Mouse (Mus musculus): ENCODE measurements at regions not wholly inside any gene's neighbourhood (a gene's known extent, or its start where the extent isn't known, plus 50 kb on each side); places are given as distances from the start of the nearest gene placed in this dataset.
A peak's percentile ranks its signal among the peaks of the same experiment; 100 is the strongest.

- ATAC-seq = no peak
- Histone ChIP-seq H3K4me1 (peaks cover 28% of the 10 kb centered on the region), H3K9me3 (replicated peaks) (no peaks in the 10 kb centered on the region), H3K36me3 (no peaks in the 10 kb centered on the region), H3K27me3 (replicated peaks) (no peaks in the 10 kb centered on the region), H3K4me3 (no peak overlapping the region), H3K27ac (no peak overlapping the region), H3K4me2 (no peak overlapping the region), H3K9ac (no peak overlapping the region)
- 81% methylated on average over 1 of the region's 1 CpGs for WGBS (ENCODE audit: insufficient replicate concordance)
These were observed 207.2 kb downstream of the Enc1 start for GRCm38 (mm10) chr13:97448123-97448522.

- no peaks in the 10 kb centered on the region for H3K9me3 ChIP-seq (replicated peaks)
- no peak overlapping the region for H3K4me2 ChIP-seq
- no peak overlapping the region for H3K27ac ChIP-seq
- H3K4me3 ChIP-seq = no peak overlapping the region
- H3K9ac ChIP-seq = no peak overlapping the region
- peaks cover 12% of the 10 kb centered on the region for H3K27me3 ChIP-seq (replicated peaks)
- no peak for ATAC-seq
- WGBS (ENCODE audit: insufficient replicate concordance) = 55% methylated on average over 14 of the region's 14 CpGs
- no peaks in the 10 kb centered on the region for H3K36me3 ChIP-seq
- peaks cover 31% of the 10 kb centered on the region for H3K4me1 ChIP-seq
These were observed 203.0 kb downstream of the Enc1 start for GRCm38 (mm10) chr13:97443731-97444428.

- 29% methylated on average over 1 of the region's 1 CpGs for WGBS (ENCODE audit: insufficient replicate concordance)
- Histone ChIP-seq H3K27me3 (replicated peaks) (peaks cover 22% of the 10 kb centered on the region), H3K4me2 (no peak overlapping the region; the same call in 1 of the 2 replicates), H3K9ac (no peak overlapping the region), H3K4me3 (no peak overlapping the region), H3K4me1 (peaks cover 38% of the 10 kb centered on the region), H3K27ac (0 out of 2 replicates have a peak overlapping the region, but pooled peaks have one; percentile 22), H3K9me3 (replicated peaks) (no peaks in the 10 kb centered on the region), H3K36me3 (no peaks in the 10 kb centered on the region)
- no peak for ATAC-seq
These were observed 201.9 kb downstream of the Enc1 start for GRCm38 (mm10) chr13:97442806-97443205.

GRCm38 (mm10) chr13:97442283-97442682 lies 201.4 kb downstream of the Enc1 start:
- H3K9me3 ChIP-seq (replicated peaks) = no peaks in the 10 kb centered on the region
- H3K27me3 ChIP-seq (replicated peaks) = peaks cover 28% of the 10 kb centered on the region
- 10% methylated on average over 10 of the region's 10 CpGs for WGBS (ENCODE audit: insufficient replicate concordance)
- H3K4me2 ChIP-seq = peak overlapping the region; percentile 15
- H3K9ac ChIP-seq = no peak overlapping the region
- H3K4me3 ChIP-seq = no peak overlapping the region
- 0 out of 2 replicates have a peak overlapping the region, but pooled peaks have one; percentile 22 for H3K27ac ChIP-seq
- H3K36me3 ChIP-seq = no peaks in the 10 kb centered on the region
- ATAC-seq = no peak
- H3K4me1 ChIP-seq = peaks cover 38% of the 10 kb centered on the region

GRCm38 (mm10) chr13:97441803-97442202 lies 200.9 kb downstream of the Enc1 start:
- Histone ChIP-seq H3K27me3 (replicated peaks) (peaks cover 32% of the 10 kb centered on the region), H3K4me2 (peak overlapping the region; percentile 15), H3K4me3 (no peak overlapping the region), H3K27ac (peak overlapping the region; percentile 7; the same call in 1 of the 2 replicates), H3K4me1 (peaks cover 42% of the 10 kb centered on the region), H3K9me3 (replicated peaks) (no peaks in the 10 kb centered on the region), H3K9ac (no peak overlapping the region), H3K36me3 (no peaks in the 10 kb centered on the region)
- no peak for ATAC-seq
- 25% methylated on average over 2 of the region's 2 CpGs for WGBS (ENCODE audit: insufficient replicate concordance)

GRCm38 (mm10) chr13:97439216-97439979 lies 198.5 kb downstream of the Enc1 start:
- H3K4me2 ChIP-seq = peak overlapping the region; percentile 45
- H3K4me3 ChIP-seq = no peak overlapping the region
- peaks cover 57% of the 10 kb centered on the region for H3K27me3 ChIP-seq (replicated peaks)
- peaks cover 66% of the 10 kb centered on the region for H3K4me1 ChIP-seq
- no peak overlapping the region for H3K27ac ChIP-seq
- ATAC-seq = no peak
- WGBS (ENCODE audit: insufficient replicate concordance) = 36% methylated on average over 16 of the region's 16 CpGs
- H3K9me3 ChIP-seq (replicated peaks) = no peaks in the 10 kb centered on the region
- no peaks in the 10 kb centered on the region for H3K36me3 ChIP-seq
- no peak overlapping the region for H3K9ac ChIP-seq

GRCm38 (mm10) chr13:97438692-97439091 lies 197.8 kb downstream of the Enc1 start:
- H3K4me1 ChIP-seq = peaks cover 67% of the 10 kb centered on the region
- H3K27me3 ChIP-seq (replicated peaks) = peaks cover 64% of the 10 kb centered on the region
- WGBS (ENCODE audit: insufficient replicate concordance) = 47% methylated on average over 12 of the region's 12 CpGs
- no peaks in the 10 kb centered on the region for H3K9me3 ChIP-seq (replicated peaks)
- H3K4me2 ChIP-seq = peak overlapping the region; percentile 45
- no peak overlapping the region for H3K9ac ChIP-seq
- no peak for ATAC-seq
- no peak overlapping the region for H3K4me3 ChIP-seq
- no peaks in the 10 kb centered on the region for H3K36me3 ChIP-seq
- H3K27ac ChIP-seq = no peak overlapping the region

GRCm38 (mm10) chr13:97438277-97438676 lies 197.4 kb downstream of the Enc1 start:
- no peak overlapping the region for H3K4me2 ChIP-seq
- no peak overlapping the region for H3K4me3 ChIP-seq
- H3K4me1 ChIP-seq = peaks cover 67% of the 10 kb centered on the region
- 76% methylated on average over 3 of the region's 3 CpGs for WGBS (ENCODE audit: insufficient replicate concordance)
- peaks cover 68% of the 10 kb centered on the region for H3K27me3 ChIP-seq (replicated peaks)
- H3K9ac ChIP-seq = no peak overlapping the region
- H3K9me3 ChIP-seq (replicated peaks) = no peaks in the 10 kb centered on the region
- H3K27ac ChIP-seq = no peak overlapping the region
- no peak for ATAC-seq
- H3K36me3 ChIP-seq = no peaks in the 10 kb centered on the region

GRCm38 (mm10) chr13:97436719-97437350 lies 195.9 kb downstream of the Enc1 start:
- H3K27me3 ChIP-seq (replicated peaks) = peaks cover 82% of the 10 kb centered on the region
- 0 out of 2 replicates have a peak overlapping the region, but pooled peaks have one; percentile 17 for H3K9ac ChIP-seq
- no peak for ATAC-seq
- H3K27ac ChIP-seq = no peak overlapping the region
- peak overlapping the region; percentile 67; the same call in 1 of the 2 replicates for H3K4me2 ChIP-seq
- H3K4me3 ChIP-seq = no peak overlapping the region
- peaks cover 53% of the 10 kb centered on the region for H3K4me1 ChIP-seq
- H3K9me3 ChIP-seq (replicated peaks) = no peaks in the 10 kb centered on the region
- WGBS (ENCODE audit: insufficient replicate concordance) = 39% methylated on average over 5 of the region's 5 CpGs
- no peaks in the 10 kb centered on the region for H3K36me3 ChIP-seq

- H3K4me2 ChIP-seq = peak overlapping the region; percentile 67
- peaks cover 47% of the 10 kb centered on the region for H3K4me1 ChIP-seq
- peak overlapping the region; percentile 35 for H3K4me3 ChIP-seq
- H3K36me3 ChIP-seq = no peaks in the 10 kb centered on the region
- H3K9me3 ChIP-seq (replicated peaks) = no peaks in the 10 kb centered on the region
- H3K27ac ChIP-seq = peak overlapping the region; percentile 21; the same call in 1 of the 2 replicates
- peaks cover 80% of the 10 kb centered on the region for H3K27me3 ChIP-seq (replicated peaks)
- H3K9ac ChIP-seq = 0 out of 2 replicates have a peak overlapping the region, but pooled peaks have one; percentile 31
- WGBS (ENCODE audit: insufficient replicate concordance) = 10% methylated on average over 24 of the region's 24 CpGs
- ATAC-seq = no peak
These were observed 195.2 kb downstream of the Enc1 start for GRCm38 (mm10) chr13:97435865-97436718.

Measured in liver, embryonic 12.5 days (tissue).